Mouse (Mus musculus): ENCODE results near the gene A930002H24Rik. TPM values are rescaled to one million over a fixed set of nuclear protein-coding genes. Genes with fewer than 3 reads are reported as not detected.

The A930002H24Rik gene
- polyA plus RNA-seq, 1 experiment from 2014 or later: 2.5 TPM

- Histone ChIP-seq H3K9me3 (no peaks in the 10 kb centered on the region), H3K4me2 (no peak overlapping the region), H3K36me3 (replicated peaks) (no peaks in the 10 kb centered on the region), H3K4me1 (0 out of 2 replicates have a peak, but pooled peaks cover 3% of the 10 kb centered on the region), H3K4me3 (no peak overlapping the region), H3K9ac (no peak overlapping the region), H3K27me3 (replicated peaks) (no peaks in the 10 kb centered on the region), H3K27ac (no peak overlapping the region)
- 64% methylated on average over 5 of the region's 5 CpGs for WGBS
- ATAC-seq (replicated peaks): no peak
These were observed 34.8 kb downstream of the A930002H24Rik start for GRCm38 (mm10) chr17:63828561-63829332.

DNA sequence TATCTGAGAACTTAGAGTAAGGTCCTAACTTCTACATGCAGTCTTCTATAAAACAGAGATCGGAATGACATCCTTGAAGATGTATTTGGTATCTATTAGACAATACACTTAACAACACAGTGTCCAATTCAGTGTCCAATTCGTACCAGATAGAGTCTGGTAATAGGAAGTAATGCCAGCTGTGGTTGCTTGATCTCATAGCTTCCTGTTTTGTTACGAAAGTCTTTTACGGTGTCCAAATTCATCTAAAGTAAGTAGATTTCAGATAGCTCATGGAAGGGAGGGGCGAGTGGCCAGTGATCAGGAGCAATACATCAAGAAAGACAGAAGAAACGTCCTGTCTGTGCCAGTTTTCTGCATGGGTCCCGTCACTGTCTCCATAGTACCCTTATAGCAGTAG lies 36.8 kb downstream of the A930002H24Rik start:
- H3K9ac ChIP-seq: no peak overlapping the region
- no peaks in the 10 kb centered on the region for H3K9me3 ChIP-seq
- H3K36me3 ChIP-seq (replicated peaks): no peaks in the 10 kb centered on the region
- 90% methylated on average over 7 of the region's 7 CpGs for WGBS
- no peak for ATAC-seq (replicated peaks)
- H3K27ac ChIP-seq: no peak overlapping the region
- H3K4me3 ChIP-seq: no peak overlapping the region
- H3K4me2 ChIP-seq: no peak overlapping the region
- no peaks in the 10 kb centered on the region for H3K4me1 ChIP-seq
- H3K27me3 ChIP-seq (replicated peaks): no peaks in the 10 kb centered on the region

GRCm38 (mm10) chr17:63826196-63826595 lies 37.4 kb downstream of the A930002H24Rik start:
- Histone ChIP-seq H3K4me2 (no peak overlapping the region), H3K4me1 (no peaks in the 10 kb centered on the region), H3K27ac (no peak overlapping the region), H3K27me3 (replicated peaks) (no peaks in the 10 kb centered on the region), H3K9ac (no peak overlapping the region), H3K4me3 (no peak overlapping the region), H3K36me3 (replicated peaks) (no peaks in the 10 kb centered on the region), H3K9me3 (no peaks in the 10 kb centered on the region)
- ATAC-seq (replicated peaks): no peak
- WGBS: 87% methylated on average over 8 of the region's 8 CpGs

- no peak overlapping the region for H3K27ac ChIP-seq
- H3K4me3 ChIP-seq: no peak overlapping the region
- H3K9ac ChIP-seq: no peak overlapping the region
- H3K4me1 ChIP-seq: no peaks in the 10 kb centered on the region
- H3K9me3 ChIP-seq: no peaks in the 10 kb centered on the region
- no peak for ATAC-seq (replicated peaks)
- 95% methylated on average over 4 of the region's 4 CpGs for WGBS
- no peak overlapping the region for H3K4me2 ChIP-seq
- H3K36me3 ChIP-seq (replicated peaks): no peaks in the 10 kb centered on the region
- no peaks in the 10 kb centered on the region for H3K27me3 ChIP-seq (replicated peaks)
These were observed 39.5 kb downstream of the A930002H24Rik start for GRCm38 (mm10) chr17:63824141-63824540.

GRCm38 (mm10) chr17:63818444-63819027 lies 45.1 kb downstream of the A930002H24Rik start:
- no peak overlapping the region for H3K4me2 ChIP-seq
- H3K27me3 ChIP-seq (replicated peaks): no peaks in the 10 kb centered on the region
- H3K4me1 ChIP-seq: no peaks in the 10 kb centered on the region
- no peak overlapping the region for H3K4me3 ChIP-seq
- WGBS: 92% methylated on average over 10 of the region's 10 CpGs
- no peak for ATAC-seq (replicated peaks)
- H3K9ac ChIP-seq: no peak overlapping the region
- H3K9me3 ChIP-seq: no peaks in the 10 kb centered on the region
- no peak overlapping the region for H3K27ac ChIP-seq
- no peaks in the 10 kb centered on the region for H3K36me3 ChIP-seq (replicated peaks)

DNA sequence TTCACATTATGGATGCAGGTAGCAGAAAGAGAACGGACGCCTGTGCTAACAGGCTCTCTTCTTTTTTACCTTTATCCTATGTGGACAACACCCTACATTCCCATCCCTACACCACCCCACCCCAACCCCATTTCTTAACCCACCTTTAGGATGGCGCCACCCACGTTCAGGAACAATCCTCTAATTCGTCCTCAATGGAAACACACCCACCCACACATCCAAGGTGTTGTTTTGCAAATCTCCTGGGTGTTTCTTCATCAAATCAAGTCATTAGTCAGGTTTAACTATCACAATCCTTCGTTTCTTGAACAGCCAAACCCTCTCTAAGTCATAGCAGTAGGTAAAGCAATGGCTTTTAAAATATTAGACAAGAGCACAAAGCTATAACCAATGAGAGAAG lies 50.0 kb downstream of the A930002H24Rik start:
- Histone ChIP-seq H3K27me3 (replicated peaks) (no peaks in the 10 kb centered on the region), H3K4me1 (peaks cover 8% of the 10 kb centered on the region; the same call in 1 of the 2 replicates), H3K36me3 (replicated peaks) (no peaks in the 10 kb centered on the region), H3K9me3 (no peaks in the 10 kb centered on the region), H3K27ac (no peak overlapping the region), H3K4me3 (no peak overlapping the region), H3K4me2 (no peak overlapping the region), H3K9ac (no peak overlapping the region)
- ATAC-seq (replicated peaks): no peak
- WGBS: 83% methylated on average over 6 of the region's 6 CpGs

Other genes with a start within 250 kb of the A930002H24Rik start
- gene Fer, start 729 bp downstream of the A930002H24Rik start, polyA plus RNA-seq (2015; fragmentation: Nextera tagmentation; extraction: Ambion mirVana): 34.6 and 38.3 TPM in 2 replicates